Mouse (Mus musculus): ENCODE results near the gene E2f2.

Gene E2f2

GRCm38 (mm10) chr4:136204775-136205174, 32.6 kb downstream of the E2f2 start:
- DNase-seq (ENCODE audit: low spot score), result no peak

GRCm38 (mm10) chr4:136206033-136206893, 34.1 kb downstream of the E2f2 start, which contains the start of gene Asap3:
Gene Asap3 (plus strand): TSS chr4:136206365.
- peak; percentile 97 for DNase-seq (ENCODE audit: low spot score)

DNA sequence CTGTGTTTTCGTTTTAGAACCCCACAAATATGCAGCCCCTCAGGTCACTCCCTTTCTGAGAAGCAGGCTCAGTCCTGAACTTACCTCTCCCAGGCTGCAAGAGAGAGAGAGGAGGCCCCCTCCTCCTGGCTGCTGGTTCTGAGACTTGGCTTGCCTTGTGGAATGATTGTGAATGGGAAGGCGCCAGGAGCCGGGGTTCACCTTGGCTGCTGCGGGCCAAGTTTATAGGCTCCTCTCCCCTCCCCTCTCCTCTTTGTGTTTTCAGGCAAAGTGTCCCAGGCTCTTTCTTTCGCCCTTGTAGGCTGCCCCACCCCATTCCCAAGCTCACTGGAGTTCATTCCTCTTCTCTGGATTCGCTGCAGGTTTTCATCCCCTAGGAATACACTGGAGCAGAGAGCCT, 34.7 kb downstream of the E2f2 start:
- DNase-seq (ENCODE audit: low spot score), result no peak

GRCm38 (mm10) chr4:136210931-136211330, 38.7 kb downstream of the E2f2 start:
- no peak for DNase-seq (ENCODE audit: low spot score)

DNA sequence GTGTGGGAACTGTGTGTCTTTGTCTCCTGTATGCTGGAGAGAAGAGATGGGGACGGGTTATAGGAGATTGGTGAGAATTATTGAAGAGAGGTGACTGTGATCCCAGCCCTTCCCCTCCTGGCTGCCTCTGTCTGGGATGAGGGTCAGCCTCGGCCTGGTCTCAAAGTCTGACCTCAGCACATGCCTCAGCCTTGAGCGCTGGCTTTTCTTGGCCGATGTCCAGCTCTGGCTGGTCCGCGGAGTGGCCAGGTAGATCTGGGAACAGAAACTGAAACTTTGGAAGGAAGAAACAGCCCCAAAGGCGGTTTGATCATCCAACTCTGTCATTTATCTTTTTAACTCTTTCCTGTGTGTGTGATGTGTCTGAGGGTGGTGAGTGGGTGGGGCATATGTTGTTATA, 41.4 kb downstream of the E2f2 start:
- no peak for DNase-seq (ENCODE audit: low spot score)

DNA sequence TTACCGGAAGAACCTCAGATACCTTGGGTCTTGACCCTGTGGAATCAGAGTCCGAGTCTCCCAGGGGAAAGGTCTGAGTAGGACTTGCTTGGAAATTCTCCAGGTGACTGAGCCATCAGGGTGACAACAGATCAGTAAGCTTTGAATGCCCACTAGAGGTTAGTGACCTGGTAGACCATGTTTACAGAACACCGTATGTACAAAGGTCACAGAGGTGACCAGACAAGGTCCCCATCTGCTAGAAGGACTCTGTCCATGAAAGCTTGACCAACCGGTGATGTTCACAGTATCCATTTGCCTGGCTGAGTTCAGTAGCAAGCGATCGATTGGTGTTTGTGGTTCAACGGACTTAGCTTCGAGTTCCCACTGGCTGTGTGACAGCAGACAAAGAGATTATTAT, 42.6 kb downstream of the E2f2 start:
- DNase-seq (ENCODE audit: low spot score), result no peak

DNA sequence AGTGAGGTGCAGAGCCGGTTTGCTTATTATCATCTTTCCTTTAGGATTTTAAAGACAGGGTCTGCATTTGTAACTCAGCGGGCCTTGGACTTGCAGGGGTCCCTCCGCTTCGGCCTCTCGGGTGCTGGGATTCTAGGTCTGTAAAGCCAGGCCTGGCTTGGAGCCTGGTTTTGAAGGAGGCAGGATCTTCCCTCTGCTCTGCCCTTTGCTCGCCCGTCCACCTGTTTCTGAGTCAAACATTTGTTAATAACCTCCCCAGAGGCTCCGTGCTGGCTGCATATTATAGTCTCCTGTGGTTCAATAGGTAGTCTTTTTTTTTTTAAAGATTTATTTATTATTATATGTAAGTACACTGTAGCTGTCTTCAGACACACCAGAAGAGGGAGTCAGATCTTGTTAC, 43.4 kb downstream of the E2f2 start:
- DNase-seq (ENCODE audit: low spot score), result no peak

GRCm38 (mm10) chr4:136217063-136217462, 44.9 kb downstream of the E2f2 start:
- no peak for DNase-seq (ENCODE audit: low spot score)

GRCm38 (mm10) chr4:136218595-136219214, 46.5 kb downstream of the E2f2 start:
- peak; percentile 69 for DNase-seq (ENCODE audit: low spot score)

GRCm38 (mm10) chr4:136220133-136220775, 48.1 kb downstream of the E2f2 start:
- DNase-seq (ENCODE audit: low spot score), result no peak

DNA sequence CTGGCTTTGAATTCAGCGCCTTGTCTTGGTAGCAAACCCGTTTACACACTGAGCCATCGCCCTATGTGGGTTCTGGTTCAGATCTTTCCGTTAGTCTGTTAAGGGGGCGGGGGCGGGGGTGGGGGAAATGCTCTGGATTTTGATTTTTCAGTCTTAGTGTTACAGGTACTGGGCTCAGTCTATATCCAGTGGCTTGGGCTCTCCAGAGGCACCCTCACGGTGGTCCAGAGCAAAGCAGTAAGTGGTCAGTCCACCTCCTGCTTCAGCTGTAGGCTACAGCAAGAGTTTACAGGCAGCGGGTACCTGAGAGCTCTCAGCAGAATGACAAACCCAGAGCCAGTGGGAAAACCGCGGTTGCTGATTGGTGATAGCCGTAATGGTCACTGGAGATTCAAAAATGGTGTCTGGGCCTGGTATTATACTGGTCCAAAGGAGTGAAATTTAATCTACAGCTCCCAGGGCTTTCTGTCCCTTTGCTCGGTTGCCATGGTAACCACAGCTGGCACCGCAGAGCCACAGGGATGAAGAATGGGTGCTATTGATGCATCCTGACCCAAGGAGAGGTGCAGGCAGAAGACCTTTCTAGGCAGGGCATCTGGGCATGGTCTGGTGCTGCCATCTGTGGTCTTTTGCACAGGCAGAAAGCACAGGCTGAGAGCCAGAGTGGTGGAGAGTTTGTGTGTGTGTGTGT, 51.5 kb downstream of the E2f2 start:
- DNase-seq (ENCODE audit: low spot score), result no peak

DNA sequence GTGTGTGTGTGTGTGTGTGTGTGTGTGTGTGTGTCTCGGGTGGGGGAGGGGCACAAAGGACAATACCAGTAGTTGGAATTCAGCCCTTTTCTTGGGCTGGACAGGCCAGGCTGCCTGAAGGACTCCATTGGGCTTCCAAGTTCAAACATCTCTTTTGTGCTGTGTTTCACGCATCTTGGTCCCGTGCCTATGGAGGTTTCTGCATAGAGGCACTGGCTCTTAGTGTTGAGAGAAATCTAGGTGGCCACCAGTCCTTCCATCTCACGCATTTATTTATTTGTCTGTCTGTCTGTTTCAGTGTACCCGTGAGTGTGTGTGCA, 52.0 kb downstream of the E2f2 start:
- no peak for DNase-seq (ENCODE audit: low spot score)

- DNase-seq (ENCODE audit: low spot score), result no peak
Measured at GRCm38 (mm10) chr4:136224677-136225460, 52.7 kb downstream of the E2f2 start.

- no peak for DNase-seq (ENCODE audit: low spot score)
Measured at GRCm38 (mm10) chr4:136227408-136227807, 55.2 kb downstream of the E2f2 start.

- no peak for DNase-seq (ENCODE audit: low spot score)
Measured at GRCm38 (mm10) chr4:136228640-136229039, 56.4 kb downstream of the E2f2 start.

- DNase-seq (ENCODE audit: low spot score), result no peak
Measured at GRCm38 (mm10) chr4:136238669-136239068, 66.5 kb downstream of the E2f2 start.

- DNase-seq (ENCODE audit: low spot score), result no peak
Measured at GRCm38 (mm10) chr4:136239111-136239510, 66.9 kb downstream of the E2f2 start.

GRCm38 (mm10) chr4:136239622-136240021, 67.4 kb downstream of the E2f2 start:
- peak; percentile 73 for DNase-seq (ENCODE audit: low spot score)

- DNase-seq (ENCODE audit: low spot score), result no peak
Measured at GRCm38 (mm10) chr4:136240123-136240522, 67.9 kb downstream of the E2f2 start.

DNA sequence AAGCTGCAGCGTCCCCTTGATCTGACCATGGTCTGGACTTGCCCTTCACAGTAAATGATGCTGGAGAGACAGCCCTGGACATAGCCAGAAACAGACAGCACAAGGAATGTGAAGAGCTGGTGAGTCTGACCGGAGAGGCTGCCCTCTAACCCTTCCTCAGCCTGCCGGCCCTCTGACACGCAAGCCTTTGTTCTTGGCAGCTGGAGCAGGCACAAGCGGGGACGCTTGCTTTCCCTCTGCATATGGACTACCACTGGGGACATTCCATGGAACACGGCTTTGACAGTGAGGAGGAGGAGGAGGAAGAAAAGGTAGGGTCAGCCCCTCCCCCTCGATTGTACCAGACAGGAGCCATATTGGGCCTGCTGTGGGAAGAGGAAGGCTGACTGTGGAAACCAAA, 68.8 kb downstream of the E2f2 start:
- DNase-seq (ENCODE audit: low spot score), result no peak

GRCm38 (mm10) chr4:136242065-136242703, 70.0 kb downstream of the E2f2 start:
- no peak for DNase-seq (ENCODE audit: low spot score)

All from ovary, postnatal 14 days (tissue).